Mouse (Mus musculus) forebrain, postnatal 0 days (tissue): Measurements from ENCODE around the gene Cacna2d2. TPM values are rescaled to one million over a fixed set of nuclear protein-coding genes. Genes with fewer than 3 reads are reported as not detected.

Experiments
- ATAC-seq: fragments of 200-750 bp; cut with Nextera tagmentation; 2 replicates; pipeline ENCODE4 v1.8.0; 2017; ENCODE audit warnings: mild to moderate bottlenecking, moderate library complexity
- DNase-seq: peaks from one replicate; pipeline ENCODE4 v3.0.0-alpha.2; 2015
- H3K27ac ChIP-seq: fragments of 300-500 bp; sonication (generic); 2 replicates; pipeline ENCODE4 v1.5.1; 2014; ENCODE audit warnings: low read depth, mild to moderate bottlenecking, antibody characterized with exemption, low read length, moderate library complexity, mixed read lengths
- H3K27me3 ChIP-seq: fragments of 300-500 bp; sonication (generic); 2 replicates; pipeline ENCODE4 v1.6.1; 2014; ENCODE audit warnings: mild to moderate bottlenecking, low read length, mixed read lengths; ENCODE audit not compliant: insufficient read depth
- H3K36me3 ChIP-seq: fragments of 300-500 bp; sonication (generic); 2 replicates; pipeline ENCODE4 v1.6.1; 2014; ENCODE audit warnings: mild to moderate bottlenecking, moderate library complexity; ENCODE audit not compliant: insufficient read depth
- H3K4me1 ChIP-seq: fragments of 300-500 bp; sonication (generic); 2 replicates; pipeline ENCODE4 v1.6.1; 2014; ENCODE audit warnings: antibody characterized with exemption; ENCODE audit not compliant: insufficient read depth
- H3K4me2 ChIP-seq: fragments of 300-500 bp; sonication (generic); 2 replicates; pipeline ENCODE4 v1.6.1; 2014; ENCODE audit warnings: low read depth, mild to moderate bottlenecking, moderate library complexity
- H3K4me3 ChIP-seq: fragments of 300-500 bp; sonication (generic); 2 replicates; pipeline ENCODE4 v1.5.1; 2014; ENCODE audit warnings: low read depth, low read length, mixed read lengths
- H3K9ac ChIP-seq: fragments of 300-500 bp; sonication (generic); 2 replicates; pipeline ENCODE4 v1.6.1; 2014; ENCODE audit warnings: mild to moderate bottlenecking
- H3K9me3 ChIP-seq: fragments of 300-500 bp; sonication (generic); 2 replicates; pipeline ENCODE4 v1.6.1; 2016; ENCODE audit warnings: low read length
- CTCF ChIP-seq: sonication (generic); IDR thresholded peaks from 2 replicates; pipeline ENCODE4 v1.5.1; 2016; ENCODE audit warnings: antibody characterized with exemption, control low read depth, low read depth
- WGBS: fragments of 180-500 bp; shearing (Covaris S2); extraction: QIAGEN DNeasy Blood & Tissue Kit; methylation state at CpG from one replicate; pipeline ENCODE4 v1.1.7; 2014; 5-methylcytosine and 5-hydroxymethylcytosine counted together
- polyA plus RNA-seq: library from polyadenylated mRNA; unstranded; fragments of >200 nt; fragmentation: Nextera tagmentation; extraction: Ambion mirVana; gene quantifications from 2 replicates; pipeline ENCODE4 v1.2.1, GENCODE M21; 2015
- total RNA-seq: library from RNA; depleted of rRNA; stranded (reverse); fragments of >200 nt; gene quantifications from 2 replicates; pipeline ENCODE4 v1.2.3, GENCODE M21; 2014

Gene Cacna2d2
- total and polyA plus RNA-seq, 2 experiments from 2014 or later, result 5.0 to 49.5 TPM

- DNase-seq (no peak), ATAC-seq (no peak)
- Histone ChIP-seq H3K27me3 (peaks cover 20% of the 10 kb centered on the region; the same call in 1 of the 2 replicates), H3K27ac (no peak overlapping the region), H3K4me1 (peaks cover 4% of the 10 kb centered on the region; the same call in 1 of the 2 replicates), H3K9ac (peak overlapping the region; percentile 70), H3K36me3 (no peaks in the 10 kb centered on the region), H3K4me2 (peak overlapping the region; percentile 93), H3K4me3 (peak overlapping the region; percentile 62), H3K9me3 (no peaks in the 10 kb centered on the region)
- TF ChIP-seq CTCF, result no peak
- WGBS, result 19% methylated on average over 13 of the region's 13 CpGs
Measured at GRCm38 (mm10) chr9:107400666-107401285, 1.4 kb downstream of the Cacna2d2 start.

DNA sequence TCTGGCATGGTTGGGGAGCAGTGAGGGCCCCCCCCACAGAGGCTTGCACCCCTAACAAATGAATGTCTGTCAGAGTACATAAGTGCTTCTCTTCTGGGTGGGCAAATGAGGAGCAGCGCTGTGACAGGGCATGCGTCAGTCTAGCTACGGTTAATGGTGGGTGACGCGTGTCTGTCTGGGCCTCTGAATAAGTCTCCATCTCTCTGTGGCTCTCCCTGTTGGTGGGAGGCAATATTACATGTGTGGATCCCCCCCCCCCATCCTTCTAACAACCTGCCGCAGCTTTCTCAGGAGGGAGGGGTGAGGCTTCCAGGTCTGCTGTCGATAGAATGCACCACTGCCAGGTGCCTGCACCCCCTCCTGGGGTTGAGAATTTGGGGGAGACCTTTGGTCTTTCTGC is 3.7 kb downstream of the Cacna2d2 start:
- H3K36me3 ChIP-seq, result no peaks in the 10 kb centered on the region
- ATAC-seq (no peak), DNase-seq (no peak)
- peak; percentile 31 for TF ChIP-seq CTCF
- H3K4me2 ChIP-seq, result peak overlapping the region; percentile 93
- no peak overlapping the region for H3K9ac ChIP-seq
- no peaks in the 10 kb centered on the region for H3K9me3 ChIP-seq
- H3K4me3 ChIP-seq, result no peak overlapping the region
- peaks cover 4% of the 10 kb centered on the region; the same call in 1 of the 2 replicates for H3K4me1 ChIP-seq
- no peak overlapping the region for H3K27ac ChIP-seq
- 69% methylated on average over 7 of the region's 7 CpGs for WGBS
- H3K27me3 ChIP-seq, result peaks cover 20% of the 10 kb centered on the region; the same call in 1 of the 2 replicates

DNA sequence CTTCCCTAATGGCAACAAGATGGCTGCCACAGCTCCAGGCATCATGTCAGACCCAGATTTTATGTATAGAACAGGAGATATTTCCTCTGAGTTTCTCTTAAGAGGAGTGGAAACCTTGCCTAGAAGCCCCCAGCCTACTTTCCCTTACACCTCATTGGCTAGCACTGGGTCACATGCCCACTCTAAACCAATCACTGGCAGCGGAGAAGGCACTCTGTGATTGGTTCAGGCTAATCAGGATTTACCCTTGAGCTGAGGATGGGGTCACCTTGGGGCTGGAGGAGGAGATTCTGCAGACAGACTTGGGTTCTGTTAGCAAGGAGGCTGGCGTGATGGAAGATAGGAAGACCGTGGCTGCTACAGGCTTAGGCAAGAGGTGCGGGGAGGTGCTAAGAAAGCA is 10.0 kb downstream of the Cacna2d2 start:
- no peaks in the 10 kb centered on the region for H3K36me3 ChIP-seq
- no peaks in the 10 kb centered on the region for H3K9me3 ChIP-seq
- TF ChIP-seq CTCF, result no peak
- H3K4me2 ChIP-seq, result no peak overlapping the region
- DNase-seq, result no peak
- no peak for ATAC-seq
- WGBS, result 83% methylated on average over 4 of the region's 4 CpGs
- no peak overlapping the region for H3K4me3 ChIP-seq
- H3K4me1 ChIP-seq, result no peaks in the 10 kb centered on the region
- no peak overlapping the region for H3K27ac ChIP-seq
- no peak overlapping the region for H3K9ac ChIP-seq
- H3K27me3 ChIP-seq, result no peaks in the 10 kb centered on the region

- Histone ChIP-seq H3K9ac (no peak overlapping the region), H3K36me3 (no peaks in the 10 kb centered on the region), H3K27me3 (no peaks in the 10 kb centered on the region), H3K27ac (no peak overlapping the region), H3K4me2 (no peak overlapping the region), H3K4me1 (0 out of 2 replicates have a peak, but pooled peaks cover 5% of the 10 kb centered on the region), H3K4me3 (no peak overlapping the region), H3K9me3 (no peaks in the 10 kb centered on the region)
- TF ChIP-seq CTCF, result no peak
- 72% methylated on average over 6 of the region's 6 CpGs for WGBS
- ATAC-seq, result no peak
- DNase-seq, result no peak
Measured at GRCm38 (mm10) chr9:107417106-107417505, 17.7 kb downstream of the Cacna2d2 start.

GRCm38 (mm10) chr9:107419491-107420244 is 20.3 kb downstream of the Cacna2d2 start:
- peaks cover 11% of the 10 kb centered on the region for H3K4me1 ChIP-seq
- no peaks in the 10 kb centered on the region for H3K27me3 ChIP-seq
- H3K9ac ChIP-seq, result no peak overlapping the region
- no peak for DNase-seq
- H3K36me3 ChIP-seq, result no peaks in the 10 kb centered on the region
- no peaks in the 10 kb centered on the region for H3K9me3 ChIP-seq
- WGBS, result 50% methylated on average over 9 of the region's 9 CpGs
- no peak overlapping the region for H3K4me2 ChIP-seq
- ATAC-seq, result no peak
- no peak overlapping the region for H3K27ac ChIP-seq
- H3K4me3 ChIP-seq, result no peak overlapping the region
- TF ChIP-seq CTCF, result no peak

- ATAC-seq, result peak; percentile 58; the same call in 1 of the 2 replicates
- no peak for TF ChIP-seq CTCF
- Histone ChIP-seq H3K4me3 (no peak overlapping the region), H3K4me1 (peaks cover 18% of the 10 kb centered on the region), H3K9me3 (no peaks in the 10 kb centered on the region), H3K36me3 (no peaks in the 10 kb centered on the region), H3K27me3 (no peaks in the 10 kb centered on the region), H3K9ac (no peak overlapping the region), H3K4me2 (no peak overlapping the region), H3K27ac (no peak overlapping the region)
- WGBS, result 36% methylated on average over 5 of the region's 5 CpGs
- no peak for DNase-seq
Measured at GRCm38 (mm10) chr9:107420898-107421297, 21.5 kb downstream of the Cacna2d2 start.

DNA sequence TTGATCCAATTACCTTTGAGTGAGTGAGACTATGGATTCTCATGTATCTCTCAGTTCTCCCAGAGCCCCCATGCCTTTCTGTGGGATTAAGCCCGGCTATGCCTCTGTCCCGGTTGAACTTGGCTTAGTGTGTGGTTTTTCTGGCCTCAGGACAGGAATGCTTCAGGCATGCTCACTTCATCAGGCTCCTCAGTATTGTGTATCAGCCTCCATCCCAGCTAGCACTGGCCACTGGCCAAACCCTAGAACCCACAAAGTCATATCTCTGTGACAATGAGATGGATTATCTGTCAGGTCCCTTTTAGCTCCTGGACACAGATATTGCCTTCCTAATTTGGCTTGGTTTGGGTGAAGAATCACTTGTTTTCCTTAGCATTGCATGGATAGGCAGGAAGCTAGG is 23.5 kb downstream of the Cacna2d2 start:
- 36% methylated on average over 2 of the region's 2 CpGs for WGBS
- ATAC-seq (no peak), DNase-seq (no peak)
- Histone ChIP-seq H3K27ac (no peak overlapping the region), H3K36me3 (no peaks in the 10 kb centered on the region), H3K4me3 (no peak overlapping the region), H3K27me3 (no peaks in the 10 kb centered on the region), H3K9me3 (no peaks in the 10 kb centered on the region), H3K4me1 (peaks cover 18% of the 10 kb centered on the region), H3K4me2 (no peak overlapping the region), H3K9ac (no peak overlapping the region)
- no peak for TF ChIP-seq CTCF
